ENCODE assay signal across 25 mouse cellular contexts in the genomic region with DNA sequence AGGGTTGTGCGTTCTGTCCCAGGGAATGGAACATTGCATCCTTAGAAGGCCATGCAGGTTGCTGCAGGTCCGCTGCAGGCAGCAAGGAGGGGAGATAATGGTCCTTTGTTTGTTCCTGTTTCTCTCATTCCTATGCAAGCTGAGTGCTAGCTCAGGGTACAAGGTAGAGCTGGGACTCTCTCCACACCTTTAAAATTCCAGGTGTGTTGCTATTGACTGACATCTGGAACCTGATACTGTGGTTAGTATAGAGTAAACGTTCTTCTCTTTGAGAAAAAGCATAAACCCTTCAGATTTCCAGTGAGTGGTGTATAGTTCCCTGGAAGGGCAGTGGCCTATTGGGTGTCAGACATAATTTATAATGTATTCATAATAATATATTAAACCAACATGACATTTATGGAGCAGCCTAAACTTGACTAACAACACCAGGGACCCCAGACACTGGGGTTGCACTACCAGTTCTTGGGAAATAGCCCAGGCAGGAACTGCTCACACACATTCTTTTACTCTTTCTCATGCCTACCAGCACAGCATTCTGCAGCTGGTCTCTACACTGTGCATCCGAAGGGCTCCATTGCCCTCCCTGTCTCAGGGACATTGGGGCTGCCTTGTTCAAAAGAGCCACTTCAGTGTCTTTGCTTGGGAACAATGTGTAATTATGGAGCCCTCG.
DNase-seq lines count a peak whose midpoint lies in the region; ATAC-seq and TF ChIP-seq lines count a peak whose summit lies in the region.
"Had no signal": no experiment of that assay in that cellular context is flagged by ENCODE, and none has a peak within 500 bp of the region (broad histone marks: within the 10 kb centered on the region; RNA-seq: fewer than 3 reads in every experiment).

No protein-coding gene starts in this region.

- no peaks in the 10 kb centered on the region for H3K9me3 ChIP-seq in kidney, embryonic 14.5 days (ENCODE audit: control insufficient read depth, low read length)
- no peaks in the 10 kb centered on the region for H3K9me3 ChIP-seq in neural tube, embryonic 12.5 days
- H3K9me3 ChIP-seq in limb, embryonic 14.5 days (ENCODE audit: control insufficient read depth, low read length): no peaks in the 10 kb centered on the region
- no peaks in the 10 kb centered on the region for H3K9me3 ChIP-seq in stomach, postnatal 0 days (ENCODE audit: control insufficient read depth, low read length)
- H3K9me3 ChIP-seq in hindbrain, embryonic 12.5 days (replicated peaks): no peaks in the 10 kb centered on the region
- H3K9me3 ChIP-seq: embryonic facial prominence, embryonic 12.5 days; heart, embryonic 15.5 days; intestine, embryonic 15.5 days; lung, embryonic 15.5 days; neural tube, embryonic 13.5 days had no signal

- H3K4me1 ChIP-seq in kidney, embryonic 14.5 days (ENCODE audit: control insufficient read depth, insufficient read depth, low read length): 0 out of 2 replicates have a peak, but pooled peaks cover 4% of the 10 kb centered on the region
- peaks cover 4% of the 10 kb centered on the region; the same call in 1 of the 2 replicates for H3K4me1 ChIP-seq in neural tube, embryonic 12.5 days
- H3K4me1 ChIP-seq in limb, embryonic 14.5 days (ENCODE audit: control insufficient read depth, insufficient read depth, low read length): peaks cover 33% of the 10 kb centered on the region
- no peaks in the 10 kb centered on the region for H3K4me1 ChIP-seq in stomach, postnatal 0 days (replicated peaks; ENCODE audit: control insufficient read depth, insufficient read depth)
- peaks cover 6% of the 10 kb centered on the region; the same call in 1 of the 2 replicates for H3K4me1 ChIP-seq in hindbrain, embryonic 12.5 days
- H3K4me1 ChIP-seq: intestine, embryonic 15.5 days had no signal

- H3K4me2 ChIP-seq in kidney, embryonic 14.5 days (replicated peaks; ENCODE audit: low read depth, low read length): no peak overlapping the region
- H3K4me2 ChIP-seq in neural tube, embryonic 12.5 days (replicated peaks): no peak overlapping the region
- H3K4me2 ChIP-seq in limb, embryonic 14.5 days (replicated peaks; ENCODE audit: low read depth, low read length, severe bottlenecking): no peak overlapping the region
- H3K4me2 ChIP-seq in stomach, postnatal 0 days (replicated peaks; ENCODE audit: low read depth): no peak overlapping the region
- H3K4me2 ChIP-seq in hindbrain, embryonic 12.5 days (replicated peaks): no peak overlapping the region
- H3K4me2 ChIP-seq: embryonic facial prominence, embryonic 12.5 days; heart, embryonic 15.5 days; intestine, embryonic 15.5 days; lung, embryonic 15.5 days; neural tube, embryonic 13.5 days had no signal

- TF ChIP-seq POLR2A in limb, embryonic 14.5 days (IDR thresholded peaks at IDR 0.05; ENCODE audit: borderline replicate concordance, extremely low read depth, insufficient read depth, insufficient read length): no peak

- no peak overlapping the region for H3K27ac ChIP-seq in kidney, embryonic 14.5 days (ENCODE audit: low read depth, low read length)
- no peak overlapping the region for H3K27ac ChIP-seq in neural tube, embryonic 12.5 days
- H3K27ac ChIP-seq in limb, embryonic 14.5 days (replicated peaks; ENCODE audit: low read depth, low read length): no peak overlapping the region
- H3K27ac ChIP-seq in stomach, postnatal 0 days (replicated peaks): peak overlapping the region; percentile 63
- H3K27ac ChIP-seq in hindbrain, embryonic 12.5 days: no peak overlapping the region
- H3K27ac ChIP-seq: embryonic facial prominence, embryonic 12.5 days; gastrocnemius, adult 2 months; heart, embryonic 15.5 days; intestine, embryonic 15.5 days; liver, embryonic 14.5 days; lung, embryonic 15.5 days; neural tube, embryonic 13.5 days had no signal

- no peak overlapping the region for H3K4me3 ChIP-seq in kidney, embryonic 14.5 days (ENCODE audit: low read length)
- no peak overlapping the region for H3K4me3 ChIP-seq in neural tube, embryonic 12.5 days
- H3K4me3 ChIP-seq in limb, embryonic 14.5 days (replicated peaks; ENCODE audit: low read length): no peak overlapping the region
- H3K4me3 ChIP-seq in stomach, postnatal 0 days (ENCODE audit: low read depth, low read length): no peak overlapping the region
- no peak overlapping the region for H3K4me3 ChIP-seq in hindbrain, embryonic 12.5 days
- H3K4me3 ChIP-seq: embryonic facial prominence, embryonic 12.5 days; gastrocnemius, adult 2 months; heart, embryonic 15.5 days; intestine, embryonic 15.5 days; lung, embryonic 15.5 days; neural tube, embryonic 13.5 days had no signal

- H3K27me3 ChIP-seq in kidney, embryonic 14.5 days (ENCODE audit: control insufficient read depth, insufficient read depth, low read length): no peaks in the 10 kb centered on the region
- no peaks in the 10 kb centered on the region for H3K27me3 ChIP-seq in neural tube, embryonic 12.5 days (replicated peaks)
- no peaks in the 10 kb centered on the region for H3K27me3 ChIP-seq in limb, embryonic 14.5 days (ENCODE audit: control insufficient read depth, insufficient read depth, low read length)
- no peaks in the 10 kb centered on the region for H3K27me3 ChIP-seq in stomach, postnatal 0 days (ENCODE audit: control insufficient read depth, insufficient read depth, low read length)
- H3K27me3 ChIP-seq in hindbrain, embryonic 12.5 days: no peaks in the 10 kb centered on the region
- H3K27me3 ChIP-seq: embryonic facial prominence, embryonic 12.5 days; heart, embryonic 15.5 days; intestine, embryonic 15.5 days; lung, embryonic 15.5 days; neural tube, embryonic 13.5 days; Patski had no signal

- 44% methylated on average over 5 of the region's 5 CpGs for WGBS in kidney, embryonic 14.5 days
- 60% methylated on average over 5 of the region's 5 CpGs for WGBS in neural tube, embryonic 12.5 days
- WGBS in limb, embryonic 14.5 days: 45% methylated on average over 5 of the region's 5 CpGs
- 47% methylated on average over 5 of the region's 5 CpGs for WGBS in stomach, postnatal 0 days
- WGBS in hindbrain, embryonic 12.5 days: 70% methylated on average over 5 of the region's 5 CpGs

- no peak for TF ChIP-seq CTCF in stomach, postnatal 0 days (IDR thresholded peaks at IDR 0.05; ENCODE audit: low read depth)

- H3K36me3 ChIP-seq in kidney, embryonic 14.5 days (ENCODE audit: control insufficient read depth, insufficient read depth, low read length): no peaks in the 10 kb centered on the region
- H3K36me3 ChIP-seq in neural tube, embryonic 12.5 days: no peaks in the 10 kb centered on the region
- no peaks in the 10 kb centered on the region for H3K36me3 ChIP-seq in limb, embryonic 14.5 days (ENCODE audit: control insufficient read depth, insufficient read depth, low read length)
- no peaks in the 10 kb centered on the region for H3K36me3 ChIP-seq in stomach, postnatal 0 days (ENCODE audit: control insufficient read depth, insufficient read depth, low read length)
- no peaks in the 10 kb centered on the region for H3K36me3 ChIP-seq in hindbrain, embryonic 12.5 days
- H3K36me3 ChIP-seq: embryonic facial prominence, embryonic 12.5 days; heart, embryonic 15.5 days; intestine, embryonic 15.5 days; lung, embryonic 15.5 days; neural tube, embryonic 13.5 days had no signal

- H3K9ac ChIP-seq in kidney, embryonic 14.5 days (ENCODE audit: low read depth, low read length): no peak overlapping the region
- no peak overlapping the region for H3K9ac ChIP-seq in neural tube, embryonic 12.5 days
- H3K9ac ChIP-seq in limb, embryonic 14.5 days (ENCODE audit: low read depth, low read length, severe bottlenecking): no peak overlapping the region
- H3K9ac ChIP-seq in stomach, postnatal 0 days (ENCODE audit: low read length): no peak overlapping the region
- H3K9ac ChIP-seq in hindbrain, embryonic 12.5 days: no peak overlapping the region
- H3K9ac ChIP-seq: embryonic facial prominence, embryonic 12.5 days; heart, embryonic 15.5 days; intestine, embryonic 15.5 days; liver, embryonic 14.5 days; lung, embryonic 15.5 days; neural tube, embryonic 13.5 days had no signal

- TF ChIP-seq EP300 in stomach, postnatal 0 days (optimal IDR thresholded peaks at IDR 0.05): no peak

- no peak for DNase-seq in kidney, postnatal 10 days
- DNase-seq in neural tube, embryonic 10.5 days (ENCODE audit: extremely low spot score, low spot score): no peak
- peak; percentile 36 for DNase-seq in limb, embryonic 14.5 days (ENCODE audit: low spot score)
- no peak for DNase-seq in stomach, postnatal 0 days (ENCODE audit: low spot score)
- no peak for DNase-seq in thymus, postnatal 14 days
- DNase-seq: adrenal gland, adult 2 months; cerebellum, adult 18-20 months; cerebellum, postnatal 14 days; gastrocnemius, adult 2 months; heart, postnatal 4 days; kidney, adult 8-10 months; lung, postnatal 36 days had no signal

- peak; percentile 29 for ATAC-seq in kidney, embryonic 14.5 days (ENCODE audit: low FRiP score, low TSS enrichment)
- 0 out of 2 replicates have a peak, but pooled peaks have one; percentile 17 for ATAC-seq in neural tube, embryonic 12.5 days (ENCODE audit: low FRiP score, low read depth)
- peak; percentile 39; the same call in 1 of the 2 replicates for ATAC-seq in limb, embryonic 14.5 days (ENCODE audit: low FRiP score, low read depth)
- peak; percentile 42; the same call in 1 of the 2 replicates for ATAC-seq in stomach, postnatal 0 days (ENCODE audit: low FRiP score, low TSS enrichment)
- no peak for ATAC-seq in hindbrain, embryonic 12.5 days (ENCODE audit: low FRiP score)
- ATAC-seq: CD4-positive, CD25-positive, alpha-beta regulatory T cell, adult 4 months; forebrain, embryonic 14.5 days; hindbrain, embryonic 16.5 days; intestine, embryonic 15.5 days; Patski had no signal
